Mouse (Mus musculus) kidney, adult 2 months (tissue): ENCODE measurements at regions not wholly inside any gene's neighbourhood (a gene's known extent, or its start where the extent isn't known, plus 50 kb on each side); places are given as distances from the start of the nearest gene placed in this dataset.

ENCODE experiments used
- CTCF ChIP-seq: fragments of 200-500 bp; conservative IDR thresholded peaks from 2 replicates; pipeline ENCODE4 v1.5.1; 2011; ENCODE audit warnings: low read depth, mild to moderate bottlenecking, control low read depth, low read length, moderate library complexity, mixed read lengths; ENCODE audit not compliant: insufficient read depth, insufficient read length
- POLR2A ChIP-seq: fragments of 200-500 bp; IDR thresholded peaks from one replicate; pipeline ENCODE4 v1.6.1; 2011; ENCODE audit warnings: low read depth, low read length, control low read depth

DNA sequence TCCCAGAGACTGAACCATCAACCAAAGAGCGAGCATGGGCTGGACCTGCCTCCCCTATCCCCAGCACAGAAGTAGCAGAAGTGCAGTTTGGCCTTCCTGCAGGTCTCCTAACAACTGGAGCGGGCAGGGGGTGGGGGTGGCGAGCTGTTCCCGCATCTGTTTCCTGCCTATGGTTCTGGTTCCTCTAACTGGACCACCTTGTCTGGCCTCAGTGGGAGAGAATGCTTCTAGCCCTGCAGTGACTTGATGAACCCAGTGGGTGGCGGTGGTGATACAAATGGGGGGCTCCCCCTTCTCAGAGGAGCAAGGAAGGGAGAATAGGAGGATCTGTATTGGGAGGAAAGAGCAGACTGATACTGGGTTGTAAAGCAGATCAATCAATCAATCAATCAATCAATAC is 69.2 kb upstream of the Chmp2b start:
- TF ChIP-seq CTCF (no peak), POLR2A (no peak)
